Mouse (Mus musculus) lung, adult 2 months (tissue): ENCODE measurements around the gene Lrtm2.

Source experiments
- CTCF ChIP-seq: fragments of 200-500 bp; IDR thresholded peaks from 2 replicates; pipeline ENCODE4 v1.5.1; 2011; ENCODE audit warnings: mild to moderate bottlenecking, low read length, control low read depth; ENCODE audit not compliant: insufficient read depth
- POLR2A ChIP-seq: fragments of 200-500 bp; IDR thresholded peaks from 2 replicates; pipeline ENCODE4 v1.6.1; 2011; ENCODE audit warnings: low read depth, mild to moderate bottlenecking, control low read depth, low read length, borderline replicate concordance; ENCODE audit errors: extremely low read depth

DNA sequence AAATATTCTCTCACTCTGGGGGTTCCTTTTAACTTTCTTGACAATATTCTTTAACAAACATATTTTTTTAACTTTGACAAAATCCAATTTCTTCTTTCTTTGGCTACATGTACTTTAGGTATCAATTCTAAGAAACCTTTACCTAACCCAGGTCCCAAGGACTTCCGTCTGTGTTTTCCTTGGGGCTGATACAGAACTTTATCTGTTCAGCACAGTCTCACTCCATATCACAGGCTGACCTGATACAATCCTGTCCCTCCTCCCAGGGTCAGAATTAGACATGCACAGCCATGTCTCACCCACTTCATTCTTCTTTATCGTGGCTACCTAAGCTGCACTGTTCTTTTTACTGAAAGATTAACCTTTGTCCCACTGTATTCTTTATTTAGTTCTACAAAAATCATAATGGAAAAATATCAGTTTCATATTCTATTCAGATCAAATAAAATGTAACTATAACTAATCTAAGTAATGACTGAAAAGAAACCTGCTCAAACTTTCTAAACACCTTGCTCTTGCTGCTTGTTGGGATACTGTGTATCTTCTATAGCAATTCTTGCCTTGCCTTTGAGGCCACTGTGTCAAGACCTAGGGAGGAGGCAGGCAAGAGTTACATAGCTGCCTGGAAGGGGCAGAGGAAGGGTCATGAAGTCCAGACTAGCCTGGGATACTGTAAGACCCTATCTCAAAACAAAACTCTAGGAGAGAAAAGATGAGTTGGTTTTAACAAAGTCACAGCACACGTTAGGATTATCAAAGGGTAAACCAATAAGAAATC is 30.5 kb upstream of the Lrtm2 start:
- no peak for TF ChIP-seq POLR2A
- no peak for TF ChIP-seq CTCF
